Mouse (Mus musculus): Measurements from ENCODE around the gene Krtap4-7.
"Not testable (repeated sequence)": the region's sequence is repeated elsewhere in the genome, so short reads cannot be mapped to it uniquely, and the experiment has no call there.

The Krtap4-7 gene

DNA sequence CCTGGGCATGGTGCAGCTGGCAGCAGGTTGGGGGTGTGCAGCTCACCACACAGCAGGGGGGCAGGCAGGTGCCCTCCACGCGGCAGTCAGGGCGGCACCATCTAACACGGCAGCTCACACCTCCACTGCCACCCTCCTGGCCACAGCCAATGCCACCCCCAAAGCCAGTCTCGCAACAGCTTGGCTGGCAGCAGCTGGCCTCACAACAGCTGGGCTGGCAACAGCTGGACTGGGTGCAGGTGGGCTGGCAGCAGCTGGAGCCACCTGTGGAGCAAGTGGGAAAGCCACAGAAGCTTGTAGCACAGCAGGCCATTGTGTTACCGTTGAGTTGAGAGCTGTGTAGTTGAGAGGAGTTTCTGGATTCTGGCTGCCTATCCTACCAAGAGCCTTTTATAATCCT is 46.1 kb downstream of the Krtap4-7 start, which contains the start of gene Krtap9-3:
Gene Krtap9-3 (minus strand): TSS at position 364 of the 400 bp plus-strand sequence.
- in situ Hi-C loops (cut with MboI): not testable (repeated sequence)
